Mouse (Mus musculus): ENCODE data around the gene Bmpr1a.
"Not testable (repeated sequence)": the region's sequence is repeated elsewhere in the genome, so short reads cannot be mapped to it uniquely, and the experiment has no call there.

The Bmpr1a gene

GRCm38 (mm10) chr14:34378560-34379331 lies 124.4 kb downstream of the Bmpr1a start:
- peak; percentile 26 for DNase-seq

DNA sequence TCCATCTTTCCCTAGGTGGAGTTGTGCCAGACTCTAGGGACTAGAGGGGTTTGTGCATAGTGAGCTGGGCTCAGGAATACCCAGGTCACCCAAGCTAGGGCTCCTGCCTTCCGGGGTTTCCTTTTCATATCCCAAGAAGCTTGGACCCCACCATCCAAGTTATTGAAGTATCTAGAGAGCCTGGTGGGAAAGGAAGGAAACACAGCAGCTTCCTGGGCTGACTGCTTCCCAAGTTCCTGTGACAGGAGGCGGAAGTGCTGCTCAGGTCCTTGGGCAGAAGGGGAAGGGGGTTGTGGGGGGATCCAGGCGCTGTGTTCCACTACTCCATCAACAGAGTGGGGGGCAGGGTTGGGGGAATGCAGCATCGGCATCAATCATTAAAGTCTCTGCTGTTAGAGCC lies 126.0 kb downstream of the Bmpr1a start:
- DNase-seq: no peak

DNA sequence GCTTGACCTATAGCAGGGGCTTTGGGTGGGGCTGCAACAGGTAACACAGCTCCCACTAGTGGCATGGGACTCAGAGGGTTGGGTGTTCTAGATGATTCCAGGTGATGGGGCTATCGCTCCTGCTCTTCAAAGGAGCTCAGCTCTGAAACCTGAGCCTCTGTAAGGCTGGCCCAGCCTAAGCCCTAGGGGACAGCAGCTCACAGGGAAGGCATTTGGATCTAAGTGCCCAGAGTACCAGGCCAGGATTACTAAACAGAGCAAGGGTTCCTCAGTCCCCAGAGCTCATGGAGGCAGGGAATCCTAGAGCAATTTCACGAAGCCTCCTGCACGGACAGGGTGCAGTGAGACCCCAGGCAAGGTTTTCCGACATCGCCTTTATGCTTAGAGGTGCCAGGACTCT lies 127.2 kb downstream of the Bmpr1a start:
- DNase-seq: no peak

GRCm38 (mm10) chr14:34375415-34375904 lies 127.7 kb downstream of the Bmpr1a start, which contains the start of gene Mmrn2:
Gene Mmrn2 (plus strand): TSS chr14:34375465.
- no peak for DNase-seq

- peak; percentile 20 for DNase-seq
Observed at GRCm38 (mm10) chr14:34374577-34374976, 128.6 kb downstream of the Bmpr1a start, which contains the start of gene Sncg. Gene Sncg (minus strand): TSS chr14:34374789.

DNA sequence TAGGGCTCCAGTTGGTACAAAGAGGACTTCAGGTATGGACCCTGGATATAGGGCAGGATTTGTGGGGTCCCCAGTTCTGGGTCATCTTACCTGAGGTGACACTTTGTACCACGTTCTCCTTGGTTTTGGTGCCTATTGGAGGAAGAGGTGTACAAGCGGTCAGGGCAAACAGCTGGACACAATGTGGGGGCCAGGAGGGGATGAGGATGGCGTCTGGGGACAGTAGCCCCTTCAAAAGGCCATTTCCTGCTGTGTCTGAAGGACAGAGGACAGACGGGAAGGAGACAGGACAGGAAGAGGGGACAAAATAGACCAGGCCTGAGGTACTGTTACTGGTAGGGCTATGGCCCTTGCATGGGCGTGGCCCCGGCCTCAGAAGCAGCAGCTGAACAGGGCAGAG lies 129.6 kb downstream of the Bmpr1a start:
- DNase-seq: no peak

DNA sequence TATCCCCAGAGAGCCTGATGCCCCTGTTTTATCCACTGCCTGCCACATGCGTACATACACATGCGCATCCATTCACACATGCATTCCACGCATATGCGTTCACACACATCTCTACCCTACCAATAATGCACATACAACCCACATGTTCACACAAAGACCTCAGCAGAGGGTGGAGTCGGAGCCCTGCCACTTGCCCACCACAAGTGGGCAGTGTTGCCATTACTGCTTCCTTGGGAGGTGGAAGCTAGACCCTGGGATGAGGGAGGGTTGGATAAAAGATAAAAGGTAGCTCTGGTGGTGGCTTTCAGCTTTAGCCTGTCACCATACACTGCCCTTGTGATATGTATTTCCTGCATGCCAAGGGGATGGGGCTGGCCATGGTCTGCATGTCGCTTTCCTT lies 130.5 kb downstream of the Bmpr1a start:
- DNase-seq: peak; percentile 78

- DNase-seq: no peak
Observed at GRCm38 (mm10) chr14:34371763-34372162, 131.4 kb downstream of the Bmpr1a start.

GRCm38 (mm10) chr14:34370921-34371320 lies 132.2 kb downstream of the Bmpr1a start:
- DNase-seq: no peak

DNA sequence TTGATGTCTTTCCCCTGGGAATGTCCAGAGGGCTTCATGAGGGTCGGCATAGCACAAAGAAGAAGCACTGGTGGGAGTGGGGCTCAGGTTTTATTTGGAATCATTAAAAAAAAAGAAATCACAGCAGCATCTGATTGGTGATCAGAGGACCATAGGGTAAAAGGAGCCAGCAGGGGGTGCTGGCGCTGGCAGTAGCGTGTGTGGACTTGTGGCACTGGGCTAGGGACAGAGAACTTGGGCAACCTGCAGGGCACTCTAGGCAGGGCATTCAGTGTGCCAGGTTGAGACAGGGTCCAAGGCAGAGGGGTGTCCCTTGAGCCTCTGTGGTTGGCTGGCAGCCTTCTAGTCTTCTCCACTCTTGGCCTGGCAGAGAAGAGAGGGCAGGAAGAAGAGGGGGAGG lies 132.9 kb downstream of the Bmpr1a start:
- DNase-seq: no peak

DNA sequence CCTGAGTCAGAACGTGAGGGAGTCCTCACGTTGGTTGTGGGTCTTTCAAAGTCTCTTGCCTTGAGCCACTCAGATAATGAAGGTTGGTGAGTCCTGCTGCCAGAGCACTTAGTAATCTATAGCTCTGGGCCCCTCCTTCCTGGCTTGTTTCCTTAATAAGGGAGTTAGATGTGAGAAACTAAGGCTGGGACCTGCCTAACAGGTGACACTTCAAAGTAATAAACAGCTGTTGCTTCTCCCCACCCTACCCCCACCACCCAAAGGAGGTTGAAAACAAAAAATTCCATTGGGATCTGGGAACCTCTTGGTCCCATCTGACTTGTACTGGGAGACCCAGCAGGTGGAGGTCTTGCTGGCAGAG lies 138.0 kb downstream of the Bmpr1a start:
- no peak for DNase-seq

DNA sequence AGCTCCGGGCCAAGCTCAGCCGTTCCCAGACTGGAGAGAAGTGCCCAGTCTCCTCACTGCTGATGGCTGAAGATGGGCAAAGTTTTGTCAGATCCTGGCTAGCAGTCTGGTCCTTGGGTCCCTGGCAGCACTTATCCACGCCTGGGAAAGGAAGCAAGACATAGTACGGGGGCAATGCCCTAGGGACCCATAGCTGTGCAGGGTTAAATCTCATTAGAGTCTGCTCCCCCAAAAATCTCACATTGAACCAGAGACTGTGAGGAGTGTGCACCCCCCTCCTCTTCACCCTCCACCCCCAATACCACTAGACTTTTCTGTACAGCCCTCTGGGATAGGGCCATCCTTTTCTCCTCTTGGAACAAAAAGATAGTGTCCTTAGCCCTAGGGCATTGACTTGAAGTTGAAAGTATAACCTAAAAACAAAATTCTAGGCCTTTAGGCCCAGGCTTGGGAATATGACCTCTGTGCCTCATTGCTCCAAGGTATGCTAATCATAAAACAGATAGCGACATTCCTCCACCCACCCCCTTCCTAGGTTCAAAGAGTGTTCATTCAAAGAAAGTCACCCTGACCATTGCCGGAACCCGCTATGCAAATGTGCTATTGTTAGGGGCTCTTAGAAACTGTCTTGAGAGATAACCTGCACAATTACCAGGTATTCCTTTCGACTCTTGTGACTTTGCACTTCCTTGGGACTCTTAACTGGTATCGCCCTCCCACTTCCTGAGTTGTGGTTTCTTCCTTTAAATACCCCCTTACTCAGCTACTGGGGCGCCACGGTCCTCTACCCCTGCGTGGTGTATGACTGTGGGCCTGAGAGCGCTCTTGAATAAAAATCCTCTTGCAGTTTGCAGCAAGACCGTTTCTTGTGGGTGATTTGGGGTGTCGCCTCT lies 138.6 kb downstream of the Bmpr1a start:
- not testable (repeated sequence) for DNase-seq

GRCm38 (mm10) chr14:34363490-34364253 lies 139.5 kb downstream of the Bmpr1a start:
- peak; percentile 81 for DNase-seq

DNA sequence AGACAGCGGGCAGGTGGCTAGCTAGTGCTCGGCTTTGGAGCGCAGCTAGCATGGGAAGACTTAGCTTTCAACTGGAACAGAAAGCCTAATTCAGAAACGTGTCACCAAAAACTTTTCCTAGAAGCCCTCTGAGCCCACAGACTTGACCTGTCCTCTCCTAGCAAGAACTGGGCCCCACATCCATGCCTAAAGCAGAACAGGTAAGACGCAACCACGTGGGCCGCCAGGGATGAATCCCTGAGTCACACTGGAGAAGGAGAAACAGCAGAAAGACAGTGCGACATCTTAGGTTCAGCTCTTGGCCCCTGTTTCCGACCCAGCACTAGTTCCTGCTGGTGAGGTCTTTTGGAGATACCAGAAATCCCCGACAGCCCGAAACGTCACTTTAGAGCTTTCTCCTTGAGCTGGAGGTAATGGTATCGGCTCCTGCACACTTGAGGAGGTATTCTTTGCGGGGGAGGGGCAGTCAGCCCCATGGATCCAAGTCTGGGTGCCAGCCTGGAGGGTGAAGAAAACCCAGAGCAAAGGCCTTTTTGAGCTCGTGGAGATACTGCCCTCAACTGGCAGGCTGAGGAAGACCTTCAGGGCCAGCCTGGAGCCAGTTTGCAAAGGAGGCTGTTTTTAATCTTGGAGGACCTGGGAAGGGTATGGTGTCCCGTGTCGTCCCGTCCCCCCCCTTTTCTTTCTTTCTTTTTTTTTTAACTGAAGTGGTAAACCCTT lies 140.3 kb downstream of the Bmpr1a start:
- DNase-seq: peak; percentile 85

DNA sequence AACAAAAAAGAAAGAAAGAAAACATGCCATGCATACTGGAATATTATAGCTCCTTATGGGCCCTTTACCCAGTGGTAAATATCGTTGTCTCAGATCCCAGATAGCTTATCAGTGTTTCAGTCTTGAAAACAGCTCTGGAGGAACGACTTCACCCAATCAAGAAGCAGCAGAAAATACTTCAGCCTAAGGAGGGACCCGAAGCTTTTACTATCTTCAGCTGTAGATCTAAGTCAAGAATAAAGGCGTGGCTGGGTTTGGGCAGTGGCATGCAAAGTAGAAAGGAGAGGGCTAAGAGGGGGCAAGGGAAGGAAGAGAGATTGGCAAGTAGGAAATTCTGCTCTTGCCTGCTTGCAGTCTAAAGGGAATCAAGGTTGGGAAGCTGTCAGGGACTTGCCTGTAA lies 141.0 kb downstream of the Bmpr1a start:
- DNase-seq: no peak
